Mouse (Mus musculus): Measurements from ENCODE around the gene Adprhl1.

The Adprhl1 gene

GRCm38 (mm10) chr8:13244343-13244880 is 9.6 kb downstream of the Adprhl1 start:
- POLR2A ChIA-PET, result interaction anchor here in 2 of 4 experiments (1.0 to 1.3 kb wide), 2 partner anchors 29 to 31 kb away, joined by 3 read pairs; no protein-coding TSS in a partner anchor

GRCm38 (mm10) chr8:13242985-13243870 is 10.7 kb downstream of the Adprhl1 start:
- POLR2A ChIA-PET, result interaction anchor here in 2 of 4 experiments (1.3 to 1.5 kb wide), 3 partner anchors 10 to 28 kb away, joined by 3 to 4 read pairs (median 3); partner anchors contain the start of gene Adprhl1 (in 1 of the 2)

More at GRCm38 (mm10) chr8:13244343-13244880, 9.6 kb downstream of the Adprhl1 start:
- CTCF ChIA-PET, result interaction anchor here in 2 of 4 experiments (0.7 to 1.4 kb wide), 2 partner anchors 9 to 841 kb away, joined by 3 to 4 read pairs; partner anchors contain the start of gene Adprhl1 (in 1 of the 2)

GRCm38 (mm10) chr8:13240691-13241090 is 13.3 kb downstream of the Adprhl1 start:
- POLR2A ChIA-PET, result interaction anchor here in 1 of 4 experiments (1.5 kb wide), 1 partner anchor 12 kb away, joined by 3 read pairs; no protein-coding TSS in a partner anchor
- CTCF ChIA-PET, result no interaction called here

More at GRCm38 (mm10) chr8:13242985-13243870, 10.7 kb downstream of the Adprhl1 start:
- CTCF ChIA-PET, result interaction anchor here in 2 of 4 experiments (0.9 to 1.4 kb wide), 2 partner anchors 11 kb away, joined by 3 to 4 read pairs; partner anchors contain the start of gene Adprhl1 (in 2 of the 2)

GRCm38 (mm10) chr8:13240055-13240454 is 13.9 kb downstream of the Adprhl1 start:
- POLR2A ChIA-PET, result interaction anchor here in 1 of 4 experiments (1.5 kb wide), 1 partner anchor 12 kb away, joined by 3 read pairs; no protein-coding TSS in a partner anchor
- CTCF ChIA-PET, result no interaction called here

GRCm38 (mm10) chr8:13234803-13235202 is 19.2 kb downstream of the Adprhl1 start:
- ChIA-PET CTCF (interaction anchor here in 2 of 4 experiments (0.6 to 1.6 kb wide), 3 partner anchors 19 to 434 kb away, joined by 3 to 4 read pairs (median 4); partner anchors contain the start of gene Adprhl1 (in 1 of the 2)), POLR2A (interaction anchor here in 1 of 4 experiments (0.6 kb wide), 1 partner anchor 401 kb away, joined by 3 read pairs; no protein-coding TSS in a partner anchor)

GRCm38 (mm10) chr8:13230471-13230870 is 23.5 kb downstream of the Adprhl1 start:
- POLR2A ChIA-PET, result interaction anchor here in 2 of 4 experiments (1.1 to 1.9 kb wide), 4 partner anchors 10 to 71 kb away, joined by 3 to 7 read pairs (median 3); partner anchors contain the start of gene Lamp1 (in 1 of the 2)
- CTCF ChIA-PET, result no interaction called here

GRCm38 (mm10) chr8:13229802-13230201 is 24.2 kb downstream of the Adprhl1 start:
- ChIA-PET CTCF (interaction anchor here in 2 of 4 experiments (0.7 to 1.1 kb wide), 3 partner anchors 58 to 98 kb away, joined by 3 read pairs; partner anchors contain the start of genes Dcun1d2 (in 1 of the 2) and Tmco3 (in 1 of the 2)), POLR2A (interaction anchor here in 2 of 4 experiments (0.5 to 1.9 kb wide), 14 partner anchors 9 to 1938 kb away, joined by 3 to 7 read pairs (median 3); partner anchors contain the start of genes Lamp1 (in 2 of the 2) and Adprhl1 (in 1 of the 2))

GRCm38 (mm10) chr8:13228923-13229610 is 24.9 kb downstream of the Adprhl1 start:
- CTCF ChIA-PET, result interaction anchor here in 3 of 4 experiments (0.6 to 1.1 kb wide), 4 partner anchors 59 to 261 kb away, joined by 3 read pairs; partner anchors contain the start of genes Dcun1d2 (in 1 of the 3) and Tmco3 (in 1 of the 3)

GRCm38 (mm10) chr8:13227184-13227583 is 26.8 kb downstream of the Adprhl1 start:
- CTCF ChIA-PET, result interaction anchor here in 1 of 4 experiments (0.6 kb wide), 1 partner anchor 79 kb away, joined by 3 read pairs; no protein-coding TSS in a partner anchor
- POLR2A ChIA-PET, result interaction anchor here in 2 of 4 experiments (1.1 to 4.0 kb wide), 5 partner anchors 16 to 270 kb away, joined by 3 to 16 read pairs (median 4); partner anchors contain the start of gene Lamp1 (in 1 of the 2)

More at GRCm38 (mm10) chr8:13228923-13229610, 24.9 kb downstream of the Adprhl1 start:
- POLR2A ChIA-PET, result interaction anchor here in 2 of 4 experiments (0.9 to 1.9 kb wide), 14 partner anchors 9 to 149 kb away, joined by 3 to 7 read pairs (median 3); partner anchors contain the start of genes Lamp1 (in 2 of the 2) and Adprhl1 (in 1 of the 2)

GRCm38 (mm10) chr8:13226288-13226687 is 27.7 kb downstream of the Adprhl1 start:
- POLR2A ChIA-PET, result interaction anchor here in 2 of 4 experiments (0.7 to 4.0 kb wide), 8 partner anchors 10 to 88 kb away, joined by 3 to 16 read pairs (median 3); partner anchors contain the start of gene Lamp1 (in 1 of the 2)
- CTCF ChIA-PET, result interaction anchor here in 1 of 4 experiments (0.6 kb wide), 1 partner anchor 79 kb away, joined by 3 read pairs; no protein-coding TSS in a partner anchor

GRCm38 (mm10) chr8:13224426-13224825 is 29.5 kb downstream of the Adprhl1 start:
- CTCF ChIA-PET, result interaction anchor here in 1 of 4 experiments (1.1 kb wide), 1 partner anchor 10 kb away, joined by 3 read pairs; no protein-coding TSS in a partner anchor

GRCm38 (mm10) chr8:13218441-13218840 is 35.5 kb downstream of the Adprhl1 start:
- POLR2A ChIA-PET, result interaction anchor here in 2 of 4 experiments (0.7 to 1.5 kb wide), 3 partner anchors 9 to 381 kb away, joined by 3 to 4 read pairs (median 4); no protein-coding TSS in a partner anchor
- CTCF ChIA-PET, result no interaction called here

More at GRCm38 (mm10) chr8:13224426-13224825, 29.5 kb downstream of the Adprhl1 start:
- POLR2A ChIA-PET, result interaction anchor here in 3 of 4 experiments (0.6 to 4.0 kb wide), 8 partner anchors 11 to 388 kb away, joined by 3 to 16 read pairs (median 4); no protein-coding TSS in a partner anchor

GRCm38 (mm10) chr8:13217986-13218385 is 36.0 kb downstream of the Adprhl1 start:
- ChIA-PET POLR2A (interaction anchor here in 1 of 4 experiments (1.2 to 1.5 kb wide), 2 partner anchors 9 to 40 kb away, joined by 3 to 4 read pairs; no protein-coding TSS in a partner anchor), CTCF (no interaction called here)

- ChIA-PET CTCF (interaction anchor here in 1 of 4 experiments (0.5 kb wide), 1 partner anchor 47 kb away, joined by 6 read pairs; no protein-coding TSS in a partner anchor), POLR2A (interaction anchor here in 2 of 4 experiments (0.9 to 2.2 kb wide), 5 partner anchors 9 to 25 kb away, joined by 3 to 7 read pairs (median 3); no protein-coding TSS in a partner anchor)
Observed at GRCm38 (mm10) chr8:13217093-13217492, 36.9 kb downstream of the Adprhl1 start.

GRCm38 (mm10) chr8:13216386-13216785 is 37.6 kb downstream of the Adprhl1 start:
- ChIA-PET POLR2A (interaction anchor here in 2 of 4 experiments (0.6 to 2.2 kb wide), 5 partner anchors 10 to 40 kb away, joined by 3 to 7 read pairs (median 3); no protein-coding TSS in a partner anchor), CTCF (no interaction called here)

- ChIA-PET POLR2A (interaction anchor here in 3 of 4 experiments (0.6 to 7.4 kb wide), 13 partner anchors 9 to 108 kb away, joined by 3 to 53 read pairs (median 4); partner anchors contain the start of genes Cul4a (in 1 of the 3), Grtp1 (in 1 of the 3), Lamp1 (in 1 of the 3) and Pcid2 (in 1 of the 3)), CTCF (interaction anchor here (0.7 to 1.9 kb wide), 13 partner anchors 9 to 318 kb away, joined by 3 to 6 read pairs (median 3); partner anchors contain the start of gene Adprhl1 (in 2 of the 4))
Observed at GRCm38 (mm10) chr8:13213479-13214268, 40.3 kb downstream of the Adprhl1 start.
